7 mouse cellular contexts compared by ENCODE assay signal in genomic region chr19:25207731-25208361, GRCm38 (mm10). TPM values are rescaled to one million over a fixed set of nuclear protein-coding genes. Genes with fewer than 3 reads are reported as not detected.
DNase-seq lines count a peak whose midpoint lies in the region; ATAC-seq and TF ChIP-seq lines count a peak whose summit lies in the region.

No protein-coding gene starts in this region.

- no peaks in the 10 kb centered on the region for H3K36me3 ChIP-seq in forebrain, postnatal 0 days (ENCODE audit: insufficient read depth)
- H3K36me3 ChIP-seq in kidney, adult 2 months (ENCODE audit: control insufficient read depth, insufficient read depth, low read length): no peaks in the 10 kb centered on the region

- TF ChIP-seq POLR2A in kidney, adult 2 months (IDR thresholded peaks at IDR 0.05; ENCODE audit: low read depth, low read length): no peak

- WGBS in forebrain, postnatal 0 days: 6% methylated on average over 23 of the region's 23 CpGs
- WGBS in kidney, adult 2 months: 18% methylated on average over 23 of the region's 23 CpGs

- no peak overlapping the region for H3K27ac ChIP-seq in forebrain, postnatal 0 days (ENCODE audit: low read depth, low read length)
- peak overlapping the region; percentile 45; the same call in 1 of the 2 replicates for H3K27ac ChIP-seq in kidney, adult 2 months (ENCODE audit: insufficient read depth, low read depth, low read length)

- peak; percentile 9 for DNase-seq in right cerebral cortex, adult 18-20 months
- no peak for DNase-seq in right cerebral cortex, postnatal 25 days
- DNase-seq in forebrain, postnatal 0 days: no peak
- peak; percentile 67 for DNase-seq in kidney, adult 2 months
- DNase-seq in naive thymus-derived CD4-positive, alpha-beta T cell, adult 2 months (ENCODE audit: low read depth): peak; percentile 8
- no peak for DNase-seq in cerebellum, adult 9-11 months
- DNase-seq in MN1 (ENCODE audit: low spot score): no peak

- no peaks in the 10 kb centered on the region for H3K4me1 ChIP-seq in forebrain, postnatal 0 days (ENCODE audit: insufficient read depth)
- H3K4me1 ChIP-seq in kidney, adult 2 months (ENCODE audit: control insufficient read depth, insufficient read depth, low read length): 0 out of 2 replicates have a peak, but pooled peaks cover 2% of the 10 kb centered on the region

- ATAC-seq in forebrain, postnatal 0 days: no peak

- no peak overlapping the region for H3K9ac ChIP-seq in forebrain, postnatal 0 days

- H3K9me3 ChIP-seq in forebrain, postnatal 0 days (ENCODE audit: low read length): no peaks in the 10 kb centered on the region

- no peaks in the 10 kb centered on the region for H3K27me3 ChIP-seq in forebrain, postnatal 0 days (ENCODE audit: insufficient read depth, low read length)
- H3K27me3 ChIP-seq in kidney, adult 2 months (replicated peaks; ENCODE audit: control insufficient read depth, insufficient read depth, low read length): no peaks in the 10 kb centered on the region

- H3K4me3 ChIP-seq in forebrain, postnatal 0 days (ENCODE audit: low read depth, low read length): no peak overlapping the region
- no peak overlapping the region for H3K4me3 ChIP-seq in kidney, adult 2 months (ENCODE audit: insufficient read depth, low read depth, low read length)

- no peak for TF ChIP-seq CTCF in forebrain, postnatal 0 days (IDR thresholded peaks at IDR 0.05; ENCODE audit: low read depth)
- no peak for TF ChIP-seq CTCF in kidney, adult 2 months (conservative IDR thresholded peaks at IDR 0.05; ENCODE audit: insufficient read depth, insufficient read length, low read depth, low read length)

- H3K4me2 ChIP-seq in forebrain, postnatal 0 days (ENCODE audit: low read depth): peak overlapping the region; percentile 14; the same call in 1 of the 2 replicates

RNA-seq across cellular contexts. Expression of gene Kank1, which starts 28.9 kb away (rescaled TPM):
- total RNA-seq in forebrain, postnatal 0 days (2014; rRNA removed): 10.4 and 10.8 TPM in 2 replicates
- polyA plus RNA-seq in forebrain, postnatal 0 days (2015; fragmentation: Nextera tagmentation; extraction: Ambion mirVana): 2.7 and 3.9 TPM in 2 replicates
- 56.0 and 68.7 TPM in 2 replicates for polyA plus RNA-seq in kidney, adult 2 months (2012; rRNA removed)

Comparison
In these comparisons a context has a peak if more than half of its experiments do, and no peak if none do; other contexts are left out.
1. DNase-seq: peak in right cerebral cortex, adult 18-20 months (single experiment), kidney, adult 2 months (single experiment) and naive thymus-derived CD4-positive, alpha-beta T cell, adult 2 months (single experiment); none in right cerebral cortex, postnatal 25 days (single experiment), forebrain, postnatal 0 days (single experiment), cerebellum, adult 9-11 months (single experiment) and MN1 (single experiment).
2. RNA of gene Kank1, which starts 28.9 kb away (polyA plus RNA-seq): 56.0 to 68.7 TPM in kidney, adult 2 months; 2.7 to 3.9 TPM in forebrain, postnatal 0 days; every median in the first group is over 10 times any median in the second.